Mouse (Mus musculus) heart, adult 2 months (tissue): ENCODE measurements around the gene Sacs.

Experiments used
- CTCF ChIP-seq: fragments of 200-600 bp; IDR thresholded peaks from 2 replicates; pipeline ENCODE4 v1.8.1; 2022; ENCODE audit warnings: antibody characterized with exemption, mild to moderate bottlenecking, moderate library complexity
- POLR2A ChIP-seq: fragments of 200-500 bp; IDR thresholded peaks from 2 replicates; pipeline ENCODE4 v1.6.1; 2011; ENCODE audit warnings: mild to moderate bottlenecking, low read depth, low read length, control low read depth; ENCODE audit not compliant: insufficient read depth

- TF ChIP-seq CTCF (no peak), POLR2A (no peak)
Observed at GRCm38 (mm10) chr14:61278676-61279300, 140.5 kb downstream of the Sacs start.
